Mouse (Mus musculus) retina, postnatal 1 day (tissue): ENCODE measurements around the gene Tmem178b.

Experiments
- DNase-seq: peaks from one replicate; pipeline ENCODE4 v3.0.0-alpha.2; 2012

Gene Tmem178b

GRCm38 (mm10) chr6:39872901-39873591 is at the start of gene Tmem178b:
TSS of gene Tmem178b (plus strand) at chr6:39873271.
- DNase-seq: peak; percentile 72

GRCm38 (mm10) chr6:39828736-39829135 is 44.3 kb upstream of the Tmem178b start:
- DNase-seq: no peak

- DNase-seq: no peak
These were observed 29.3 kb upstream of the Tmem178b start for GRCm38 (mm10) chr6:39843698-39844342.

GRCm38 (mm10) chr6:39847538-39847937 is 25.5 kb upstream of the Tmem178b start:
- DNase-seq: no peak

GRCm38 (mm10) chr6:39848766-39849165 is 24.3 kb upstream of the Tmem178b start:
- DNase-seq: peak; percentile 28

GRCm38 (mm10) chr6:39849667-39850066 is 23.4 kb upstream of the Tmem178b start:
- DNase-seq: no peak

- DNase-seq: peak; percentile 89
These were observed 2.6 kb upstream of the Tmem178b start for GRCm38 (mm10) chr6:39870271-39871135.

- peak; percentile 84 for DNase-seq
These were observed 1.4 kb upstream of the Tmem178b start for GRCm38 (mm10) chr6:39871381-39872305.

- peak; percentile 71 for DNase-seq
These were observed 668 bp upstream of the Tmem178b start for GRCm38 (mm10) chr6:39872306-39872900.

GRCm38 (mm10) chr6:39875186-39875585 is 2.1 kb downstream of the Tmem178b start:
- peak; percentile 48 for DNase-seq

GRCm38 (mm10) chr6:39876444-39876843 is 3.4 kb downstream of the Tmem178b start:
- no peak for DNase-seq

GRCm38 (mm10) chr6:39890811-39891210 is 17.7 kb downstream of the Tmem178b start:
- DNase-seq: no peak

- no peak for DNase-seq
These were observed 23.4 kb downstream of the Tmem178b start for GRCm38 (mm10) chr6:39896500-39896899.

GRCm38 (mm10) chr6:39899231-39899630 is 26.2 kb downstream of the Tmem178b start:
- DNase-seq: peak; percentile 39

- DNase-seq: peak; percentile 12
These were observed 30.2 kb downstream of the Tmem178b start for GRCm38 (mm10) chr6:39903220-39903773.

- peak; percentile 56 for DNase-seq
These were observed 30.8 kb downstream of the Tmem178b start for GRCm38 (mm10) chr6:39903845-39904244.

- DNase-seq: no peak
These were observed 41.9 kb downstream of the Tmem178b start for GRCm38 (mm10) chr6:39914956-39915355.

- DNase-seq: no peak
These were observed 42.7 kb downstream of the Tmem178b start for GRCm38 (mm10) chr6:39915636-39916281.

- DNase-seq: no peak
These were observed 43.4 kb downstream of the Tmem178b start for GRCm38 (mm10) chr6:39916514-39916913.

GRCm38 (mm10) chr6:39917242-39917641 is 44.2 kb downstream of the Tmem178b start:
- DNase-seq: peak; percentile 85

GRCm38 (mm10) chr6:39917729-39918128 is 44.7 kb downstream of the Tmem178b start:
- DNase-seq: no peak
